Mouse (Mus musculus) lung, adult 18-20 months (tissue): ENCODE data around the gene Taar7a.

ENCODE experiments used
- DNase-seq, 2 experiments: peaks; one replicate each; pipeline ENCODE4 v3.0.0; 2022; ENCODE audit warnings: mixed read lengths in 2 of 2

Gene Taar7a

DNA sequence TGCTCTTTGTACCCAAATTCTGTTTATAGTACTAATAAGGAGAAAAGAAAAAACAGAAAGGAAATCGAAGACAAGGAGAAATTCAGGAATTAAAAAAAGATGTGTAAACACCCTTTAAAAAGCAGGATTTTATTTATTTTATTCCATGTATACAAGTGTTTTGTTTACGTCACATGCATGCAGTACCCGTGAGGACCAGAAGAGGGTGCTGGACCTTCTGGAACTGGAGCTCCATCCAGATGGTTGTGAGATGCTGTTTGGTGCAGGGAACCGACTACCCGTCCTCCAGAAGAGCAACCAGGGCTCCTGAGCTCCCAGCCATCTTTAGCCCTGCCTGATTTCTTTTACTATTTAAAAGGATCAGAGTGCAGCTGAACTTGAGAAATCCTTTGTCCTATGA, 50.8 kb downstream of the Taar7a start:
- DNase-seq = no peak
